ENCODE assay signal across 28 mouse cellular contexts in the genomic region with DNA sequence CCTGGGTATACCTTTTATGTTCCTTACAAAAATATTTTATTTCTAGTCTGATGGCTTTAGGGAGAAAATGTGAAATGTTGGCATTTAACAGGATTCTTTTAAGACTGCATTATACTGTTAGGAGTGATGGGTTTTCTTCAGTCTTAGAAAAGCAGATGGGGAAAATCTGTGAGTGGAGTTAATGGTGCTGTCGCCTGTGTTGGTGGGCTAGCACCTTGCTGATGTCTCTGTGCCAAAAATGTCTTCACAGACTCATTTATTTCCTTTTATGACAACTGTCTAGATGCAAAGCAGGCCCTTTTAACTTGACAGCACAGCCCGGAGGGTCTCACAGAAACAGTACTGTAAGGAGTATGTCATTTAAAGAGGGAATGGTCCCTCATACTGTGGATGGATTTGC.
"Had no signal": no experiment of that assay in that cellular context is flagged by ENCODE, and none has a peak within 500 bp of the region (broad histone marks: within the 10 kb centered on the region; RNA-seq: fewer than 3 reads in every experiment).

No protein-coding gene starts in this region.

- H3K9me3 ChIP-seq: heart, embryonic 10.5 days; heart, embryonic 12.5 days; hindbrain, embryonic 10.5 days; intestine, embryonic 15.5 days; limb, embryonic 10.5 days; limb, embryonic 12.5 days; liver, embryonic 13.5 days; liver, embryonic 15.5 days had no signal

- H3K4me3 ChIP-seq: gastrocnemius, adult 2 months; heart, embryonic 10.5 days; heart, embryonic 12.5 days; hindbrain, embryonic 10.5 days; hindbrain, embryonic 12.5 days; intestine, embryonic 15.5 days; layer of hippocampus, adult 2 months; left cerebral cortex, adult 2 months; limb, embryonic 10.5 days; limb, embryonic 12.5 days; liver, embryonic 13.5 days; liver, embryonic 15.5 days had no signal

- H3K9ac ChIP-seq: heart, embryonic 12.5 days; hindbrain, embryonic 12.5 days; hindbrain, embryonic 14.5 days; intestine, embryonic 15.5 days; limb, embryonic 12.5 days; liver, embryonic 13.5 days; liver, embryonic 15.5 days had no signal

- ATAC-seq: hindbrain, embryonic 16.5 days; inflammation-experienced regulatory T-cells, adult 6 months; intestine, embryonic 15.5 days; intestine, postnatal 0 days had no signal

- H3K36me3 ChIP-seq: heart, embryonic 10.5 days; heart, embryonic 12.5 days; hindbrain, embryonic 10.5 days; hindbrain, embryonic 12.5 days; intestine, embryonic 15.5 days; limb, embryonic 10.5 days; limb, embryonic 12.5 days; liver, embryonic 13.5 days; liver, embryonic 15.5 days had no signal

- H3K27me3 ChIP-seq: heart, embryonic 12.5 days; hindbrain, embryonic 12.5 days; intestine, embryonic 15.5 days; limb, embryonic 12.5 days; liver, embryonic 13.5 days; liver, embryonic 15.5 days had no signal

- H3K4me2 ChIP-seq: heart, embryonic 12.5 days; hindbrain, embryonic 12.5 days; hindbrain, embryonic 14.5 days; intestine, embryonic 15.5 days; limb, embryonic 12.5 days; liver, embryonic 11.5 days; liver, embryonic 13.5 days; liver, embryonic 15.5 days had no signal

- H3K4me1 ChIP-seq: heart, embryonic 10.5 days; heart, embryonic 12.5 days; hindbrain, embryonic 10.5 days; hindbrain, embryonic 12.5 days; intestine, embryonic 15.5 days; limb, embryonic 10.5 days; limb, embryonic 12.5 days; liver, embryonic 13.5 days; liver, embryonic 15.5 days had no signal

- H3K27ac ChIP-seq: gastrocnemius, adult 2 months; heart, embryonic 10.5 days; hindbrain, embryonic 10.5 days; hindbrain, embryonic 12.5 days; hindbrain, embryonic 14.5 days; intestine, embryonic 15.5 days; layer of hippocampus, adult 2 months; left cerebral cortex, adult 2 months; limb, embryonic 10.5 days; limb, embryonic 12.5 days; liver, embryonic 13.5 days; liver, embryonic 15.5 days had no signal

- DNase-seq: gastrocnemius, adult 2 months; gastrocnemius, postnatal 10 days; gastrocnemius, postnatal 25 days; heart, adult 18-20 months; heart, postnatal 10 days; heart, postnatal 4 days; kidney, adult 18-20 months; kidney, adult 8-10 months; kidney, postnatal 10 days; kidney, postnatal 25 days; kidney, postnatal 4 days; liver; liver, embryonic 13.5 days had no signal
